Mouse (Mus musculus): ENCODE data around the gene Serpinc1. TPM values are rescaled to one million over a fixed set of nuclear protein-coding genes. Genes with fewer than 3 reads are reported as not detected.

Gene Serpinc1
- total and polyA plus RNA-seq, 3 experiments = 0.19 to 1.3 TPM; not detected in 1

DNA sequence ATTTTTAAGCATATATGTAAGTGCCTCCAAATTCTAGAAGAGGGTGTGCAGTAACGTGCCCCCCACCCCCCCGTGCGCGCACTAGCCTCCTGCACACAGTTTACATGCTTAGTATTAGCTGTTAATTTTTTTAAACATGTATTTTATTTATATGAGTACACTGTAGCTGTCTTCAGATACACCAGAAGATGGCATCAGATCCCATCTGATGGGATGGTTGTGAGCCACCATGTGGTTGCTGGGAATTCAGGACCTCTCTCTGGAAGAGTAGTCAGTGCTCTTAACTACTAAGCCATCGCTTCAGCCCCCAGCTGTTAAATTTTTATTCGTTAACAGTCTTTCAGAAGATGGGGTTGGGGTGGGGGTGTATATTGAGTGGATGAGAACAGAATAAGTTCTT lies 42.8 kb upstream of the Serpinc1 start:
- TF ChIP-seq CTCF (IDR thresholded peaks at IDR 0.05 in 2 of 3, conservative IDR thresholded peaks at IDR 0.05 in 1 of 3; ENCODE audit: control insufficient read depth in 1 of 3, insufficient read depth in 1 of 3, low read depth in 2 of 3, low read length in 3 of 3, poor library complexity in 1 of 3, severe bottlenecking in 1 of 3) (peak in 1 of 3 experiments; percentile 23; a peak in 2 of 6 replicates), TBP (IDR thresholded peaks at IDR 0.05; ENCODE audit: low read depth, low read length) (no peak)
- Histone ChIP-seq H3K9ac (ENCODE audit: control insufficient read depth, low read depth, low read length, poor library complexity, severe bottlenecking) (no peak overlapping the region), H3K79me2 (ENCODE audit: control insufficient read depth, insufficient read depth, low read length, poor library complexity) (no peaks in the 10 kb centered on the region; the same call in 1 of the 2 replicates), H3K36me3 (ENCODE audit: control insufficient read depth in 1 of 2, insufficient read depth in 2 of 2, low read length in 2 of 2) (peaks cover 16 to 18% of the 10 kb centered on the region in 2 experiments), H3K27ac (ENCODE audit: control insufficient read depth, low read depth, low read length) (no peak overlapping the region), H3K4me3 (ENCODE audit: control insufficient read depth in 1 of 2, insufficient read depth in 1 of 2, low read depth in 2 of 2, low read length in 2 of 2) (no peak overlapping the region), H3K9me3 (replicated peaks; ENCODE audit: insufficient read depth, low read length) (no peaks in the 10 kb centered on the region), H3K27me3 (ENCODE audit: control insufficient read depth in 1 of 2, insufficient read depth in 2 of 2, low read length in 2 of 2) (no peaks in the 10 kb centered on the region), H3K4me1 (ENCODE audit: control insufficient read depth in 1 of 2, insufficient read depth in 2 of 2, low read length in 2 of 2) (peaks cover 4 to 7% of the 10 kb centered on the region in 2 experiments)
- no peak for DNase-seq (ENCODE audit: low read depth, low spot score)

DNA sequence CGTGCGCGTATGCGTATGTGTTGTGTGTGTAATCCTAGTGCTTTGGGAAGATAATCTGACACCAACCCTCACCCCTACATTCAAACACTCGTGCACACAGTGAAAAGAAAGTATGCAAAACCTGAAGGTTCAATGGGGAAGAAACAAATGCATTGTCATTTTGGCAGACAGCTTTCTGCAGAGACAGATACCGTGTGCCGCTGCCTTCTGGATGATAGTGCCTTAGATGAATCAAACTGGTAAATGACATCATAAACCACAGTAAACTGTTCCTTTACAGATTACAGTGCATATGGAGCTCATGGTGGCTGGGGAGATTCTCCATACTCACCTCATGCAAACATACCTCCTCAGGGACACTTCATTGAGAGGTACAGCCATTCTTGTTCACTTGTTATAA lies 15.2 kb upstream of the Serpinc1 start:
- H3K9ac ChIP-seq (ENCODE audit: control insufficient read depth, low read depth, low read length, poor library complexity, severe bottlenecking) = no peak overlapping the region
- H3K27ac ChIP-seq (ENCODE audit: control insufficient read depth, low read depth, low read length) = peak overlapping the region; percentile 44
- H3K36me3 ChIP-seq (ENCODE audit: control insufficient read depth in 1 of 2, insufficient read depth in 2 of 2, low read length in 2 of 2) = peaks cover 22 to 54% of the 10 kb centered on the region in 2 experiments
- H3K27me3 ChIP-seq (ENCODE audit: control insufficient read depth in 1 of 2, insufficient read depth in 2 of 2, low read length in 2 of 2) = no peaks in the 10 kb centered on the region
- peaks cover 9 to 17% of the 10 kb centered on the region in 2 experiments for H3K4me1 ChIP-seq (ENCODE audit: control insufficient read depth in 1 of 2, insufficient read depth in 2 of 2, low read length in 2 of 2)
- no peaks in the 10 kb centered on the region for H3K79me2 ChIP-seq (ENCODE audit: control insufficient read depth, insufficient read depth, low read length, poor library complexity)
- H3K9me3 ChIP-seq (replicated peaks; ENCODE audit: insufficient read depth, low read length) = no peaks in the 10 kb centered on the region
- DNase-seq (ENCODE audit: low read depth, low spot score) = peak; percentile 90
- H3K4me3 ChIP-seq (ENCODE audit: control insufficient read depth in 1 of 2, insufficient read depth in 1 of 2, low read depth in 2 of 2, low read length in 2 of 2) = no peak overlapping the region
- TF ChIP-seq POLR2A (IDR thresholded peaks at IDR 0.05; ENCODE audit: control insufficient read depth in 1 of 2, insufficient read depth in 1 of 2, low read depth in 1 of 2, low read length in 2 of 2, poor library complexity in 1 of 2) (no peak), SMC3 (IDR thresholded peaks at IDR 0.05; ENCODE audit: low read depth, low read length) (no peak), CHD1 (IDR thresholded peaks at IDR 0.05; ENCODE audit: low read depth, low read length) (no peak), BHLHE40 (IDR thresholded peaks at IDR 0.05; ENCODE audit: borderline replicate concordance, low read depth, low read length) (peak; percentile 61; the same call in 1 of the 2 replicates), MXI1 (IDR thresholded peaks at IDR 0.05; ENCODE audit: low read depth, low read length) (peak; percentile 78), POLR2AphosphoS5 (IDR thresholded peaks at IDR 0.05; ENCODE audit: borderline replicate concordance, low read depth, low read length) (no peak), CHD2 (IDR thresholded peaks at IDR 0.05; ENCODE audit: low read length) (no peak; the same call in 1 of the 2 replicates), TAL1 (IDR thresholded peaks at IDR 0.05; ENCODE audit: low read length) (peak; percentile 87), SIN3A (IDR thresholded peaks at IDR 0.05; ENCODE audit: low read length) (peak; percentile 87), TBP (IDR thresholded peaks at IDR 0.05; ENCODE audit: low read depth, low read length) (0 out of 2 replicates have a peak, but pooled peaks have one; percentile 29), UBTF (IDR thresholded peaks at IDR 0.05; ENCODE audit: borderline replicate concordance, insufficient read depth, low read depth, low read length) (no peak), MAZ (IDR thresholded peaks at IDR 0.05; ENCODE audit: low read depth, low read length) (no peak), USF2 (IDR thresholded peaks at IDR 0.05; ENCODE audit: borderline replicate concordance in 1 of 2, insufficient read depth in 1 of 2, low read depth in 1 of 2, low read length in 2 of 2) (no peak), TCF12 (IDR thresholded peaks at IDR 0.05; ENCODE audit: low read depth, low read length) (peak; percentile 91), MAFK (IDR thresholded peaks at IDR 0.05; ENCODE audit: borderline replicate concordance, low read depth, low read length) (peak; percentile 74; the same call in 1 of the 2 replicates), RAD21 (IDR thresholded peaks at IDR 0.05; ENCODE audit: low read depth, low read length) (no peak), NELFE (IDR thresholded peaks at IDR 0.05; ENCODE audit: low read depth, low read length) (no peak), MYB (IDR thresholded peaks at IDR 0.05; ENCODE audit: low read depth, low read length) (peak; percentile 55; the same call in 1 of the 2 replicates), USF1 (IDR thresholded peaks at IDR 0.05; ENCODE audit: low read depth, low read length) (no peak), NRF1 (IDR thresholded peaks at IDR 0.05; ENCODE audit: insufficient read depth, low read depth, low read length, poor library complexity, severe bottlenecking) (no peak), CTCF (IDR thresholded peaks at IDR 0.05 in 2 of 3, conservative IDR thresholded peaks at IDR 0.05 in 1 of 3; ENCODE audit: control insufficient read depth in 1 of 3, insufficient read depth in 1 of 3, low read depth in 2 of 3, low read length in 3 of 3, poor library complexity in 1 of 3, severe bottlenecking in 1 of 3) (no peak), MEF2A (IDR thresholded peaks at IDR 0.05; ENCODE audit: extremely low read depth, insufficient replicate concordance, low read depth, low read length, poor library complexity, severe bottlenecking) (no peak), E2F4 (IDR thresholded peaks at IDR 0.05; ENCODE audit: borderline replicate concordance, low read depth, low read length) (no peak), EP300 (IDR thresholded peaks at IDR 0.05; ENCODE audit: low read depth in 1 of 2, low read length in 2 of 2) (peak; percentile 96), GABPA (IDR thresholded peaks at IDR 0.05; ENCODE audit: low read depth, low read length) (peak; percentile 51; the same call in 1 of the 2 replicates), KAT2A (conservative IDR thresholded peaks at IDR 0.05; ENCODE audit: low read depth, low read length) (no peak), MAX (IDR thresholded peaks at IDR 0.05; ENCODE audit: low read length) (peak; percentile 73), HCFC1 (IDR thresholded peaks at IDR 0.05; ENCODE audit: low read depth, low read length) (no peak; the same call in 1 of the 2 replicates), ZMIZ1 (IDR thresholded peaks at IDR 0.05; ENCODE audit: low read depth, low read length) (no peak), ZKSCAN1 (IDR thresholded peaks at IDR 0.05; ENCODE audit: low read depth, low read length) (no peak)
